Mouse (Mus musculus): ENCODE measurements around the gene Crnkl1. TPM values are rescaled to one million over a fixed set of nuclear protein-coding genes. Genes with fewer than 3 reads are reported as not detected.

The Crnkl1 gene
- total RNA-seq (2023) = 10 to 100 TPM; 46.3 to 49.0 TPM

GRCm38 (mm10) chr2:145934339-145935231 is at the start of gene Crnkl1, which contains the start of gene Cfap61:
TSS of gene Crnkl1 (minus strand) at chr2:145935014.
TSS of gene Cfap61 (plus strand) at chr2:145934784.

GRCm38 (mm10) chr2:145901861-145902260 is 33.0 kb downstream of the Crnkl1 start, which contains the start of gene Naa20:
TSS of gene Naa20 (plus strand) at chr2:145902099.

Other genes starting within 250 kb of the Crnkl1 start
- gene Naa20, start 32.9 kb downstream of the Crnkl1 start, total RNA-seq (2023) = 10 to 100 TPM; 31.3 to 32.3 TPM
- gene Cfap61, start 230 bp downstream of the Crnkl1 start, total RNA-seq (2023) = not detected

Measured in B cell, adult 67 days (primary cell).